Mouse (Mus musculus): ENCODE measurements around the gene Tulp4. TPM values are rescaled to one million over a fixed set of nuclear protein-coding genes. Genes with fewer than 3 reads are reported as not detected.
"Not testable (repeated sequence)": the region's sequence is repeated elsewhere in the genome, so short reads cannot be mapped to it uniquely, and the experiment has no call there.

Gene Tulp4
- total RNA-seq, 2 experiments from 2014 or later = 99.4 to 101 TPM

GRCm38 (mm10) chr17:6186651-6187050, 80.4 kb downstream of the Tulp4 start:
- no peak for DNase-seq (ENCODE audit: low spot score in 2 of 2)

GRCm38 (mm10) chr17:6187183-6187582, 80.9 kb downstream of the Tulp4 start:
- no peak for DNase-seq (ENCODE audit: low spot score in 2 of 2)

GRCm38 (mm10) chr17:6189207-6189606, 83.0 kb downstream of the Tulp4 start:
- no peak for DNase-seq (ENCODE audit: low spot score in 2 of 2)

- DNase-seq (ENCODE audit: low spot score in 2 of 2) = no peak
These were observed 86.0 kb downstream of the Tulp4 start for GRCm38 (mm10) chr17:6192275-6192674.

- DNase-seq (ENCODE audit: low spot score in 2 of 2) = no peak
These were observed 89.2 kb downstream of the Tulp4 start for GRCm38 (mm10) chr17:6195390-6195789.

- no peak for DNase-seq (ENCODE audit: low spot score in 2 of 2)
These were observed 91.3 kb downstream of the Tulp4 start for GRCm38 (mm10) chr17:6197491-6197890.

GRCm38 (mm10) chr17:6198670-6199069, 92.4 kb downstream of the Tulp4 start:
- DNase-seq (ENCODE audit: low spot score in 2 of 2) = no peak

- no peak for DNase-seq (ENCODE audit: low spot score in 2 of 2)
These were observed 92.9 kb downstream of the Tulp4 start for GRCm38 (mm10) chr17:6199166-6199565.

GRCm38 (mm10) chr17:6201522-6202250, 95.4 kb downstream of the Tulp4 start:
- no peak for DNase-seq (ENCODE audit: low spot score in 2 of 2)

- DNase-seq (ENCODE audit: low spot score in 2 of 2) = no peak
These were observed 96.3 kb downstream of the Tulp4 start for GRCm38 (mm10) chr17:6202389-6203110.

- no peak for DNase-seq (ENCODE audit: low spot score in 2 of 2)
These were observed 96.9 kb downstream of the Tulp4 start for GRCm38 (mm10) chr17:6203126-6203525.

GRCm38 (mm10) chr17:6203795-6204194, 97.6 kb downstream of the Tulp4 start:
- no peak for DNase-seq (ENCODE audit: low spot score in 2 of 2)

GRCm38 (mm10) chr17:6211721-6212120, 105.5 kb downstream of the Tulp4 start:
- DNase-seq (ENCODE audit: low spot score in 2 of 2) = no peak

GRCm38 (mm10) chr17:6215640-6216039, 109.4 kb downstream of the Tulp4 start:
- DNase-seq (ENCODE audit: low spot score in 2 of 2) = no peak

- no peak for DNase-seq (ENCODE audit: low spot score in 2 of 2)
These were observed 110.3 kb downstream of the Tulp4 start for GRCm38 (mm10) chr17:6216514-6216913.

GRCm38 (mm10) chr17:6232633-6233032, 126.4 kb downstream of the Tulp4 start:
- DNase-seq (ENCODE audit: low spot score in 2 of 2) = not testable (repeated sequence)

- DNase-seq (ENCODE audit: low spot score in 2 of 2) = not testable (repeated sequence)
These were observed 145.1 kb downstream of the Tulp4 start for GRCm38 (mm10) chr17:6251298-6251697.

- not testable (repeated sequence) for DNase-seq (ENCODE audit: low spot score in 2 of 2)
These were observed 150.3 kb downstream of the Tulp4 start, which contains the start of gene Tmem181a for GRCm38 (mm10) chr17:6256400-6257069. Gene Tmem181a, plus strand, starts transcription at chr17:6256860.

GRCm38 (mm10) chr17:6257070-6257456, 150.8 kb downstream of the Tulp4 start:
- not testable (repeated sequence) for DNase-seq (ENCODE audit: low spot score in 2 of 2)

GRCm38 (mm10) chr17:6269876-6270831, 163.9 kb downstream of the Tulp4 start:
- not testable (repeated sequence) for DNase-seq (ENCODE audit: low spot score in 2 of 2)

- DNase-seq (ENCODE audit: low spot score in 2 of 2) = not testable (repeated sequence)
These were observed 164.6 kb downstream of the Tulp4 start for GRCm38 (mm10) chr17:6270840-6271239.

Data from adrenal gland, postnatal 4 days (tissue).